Mouse (Mus musculus) ovary, postnatal 10 days (tissue): ENCODE results near the gene H3f3b.

Source experiments
- DNase-seq: peaks from one replicate; pipeline ENCODE4 v3.0.0; 2022; ENCODE audit warnings: low spot score

Gene H3f3b

DNA sequence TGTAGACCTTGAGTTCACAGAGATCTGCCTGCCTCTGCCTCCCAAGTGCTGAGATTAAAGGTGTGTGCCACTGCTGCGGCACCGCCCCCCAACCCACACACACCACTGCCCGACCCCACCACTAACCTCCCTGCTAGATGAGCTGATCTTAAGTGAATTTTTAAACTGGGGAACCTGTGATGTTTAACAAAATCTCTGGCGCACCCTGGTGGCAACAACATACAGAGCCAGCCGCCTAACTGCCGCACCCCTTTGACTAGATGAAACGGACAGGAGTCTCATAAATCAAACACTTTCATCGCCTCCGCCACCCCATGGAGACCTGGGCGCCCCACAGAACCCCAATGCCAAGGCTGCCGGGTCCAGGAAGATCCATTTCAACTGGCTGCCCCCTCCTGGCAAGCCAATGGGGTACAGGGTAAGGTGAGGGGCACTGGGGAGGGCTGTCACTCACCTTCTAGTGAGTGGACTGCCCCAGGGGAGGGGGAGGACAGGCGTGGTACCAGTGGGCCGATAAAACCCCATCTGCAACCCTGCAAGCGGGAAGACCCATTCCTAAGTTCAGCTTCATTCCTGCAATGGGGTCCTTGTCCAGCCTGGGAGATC lies 28.1 kb downstream of the H3f3b start:
- peak; percentile 46 for DNase-seq

- no peak for DNase-seq
These were observed 28.7 kb downstream of the H3f3b start for GRCm38 (mm10) chr11:115999027-115999426.

DNA sequence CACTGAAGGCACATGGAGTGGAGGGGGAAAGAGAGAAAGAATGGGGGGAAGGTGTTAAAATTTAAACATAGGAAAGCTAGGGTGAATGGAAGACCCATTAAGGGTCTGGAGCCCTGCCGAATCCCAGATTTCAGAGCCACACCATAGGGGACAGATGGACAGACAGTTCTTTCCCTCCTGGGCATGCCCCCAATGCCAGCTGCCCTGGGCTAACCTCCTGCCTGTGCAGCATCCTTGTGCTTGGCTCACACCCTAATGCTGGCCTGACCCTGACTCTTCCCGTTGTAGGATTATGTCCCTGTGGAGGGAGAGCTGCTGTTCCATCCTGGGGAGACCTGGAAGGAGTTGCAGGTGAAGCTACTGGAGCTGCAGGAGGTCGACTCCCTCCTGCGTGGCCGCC lies 30.1 kb downstream of the H3f3b start:
- no peak for DNase-seq

DNA sequence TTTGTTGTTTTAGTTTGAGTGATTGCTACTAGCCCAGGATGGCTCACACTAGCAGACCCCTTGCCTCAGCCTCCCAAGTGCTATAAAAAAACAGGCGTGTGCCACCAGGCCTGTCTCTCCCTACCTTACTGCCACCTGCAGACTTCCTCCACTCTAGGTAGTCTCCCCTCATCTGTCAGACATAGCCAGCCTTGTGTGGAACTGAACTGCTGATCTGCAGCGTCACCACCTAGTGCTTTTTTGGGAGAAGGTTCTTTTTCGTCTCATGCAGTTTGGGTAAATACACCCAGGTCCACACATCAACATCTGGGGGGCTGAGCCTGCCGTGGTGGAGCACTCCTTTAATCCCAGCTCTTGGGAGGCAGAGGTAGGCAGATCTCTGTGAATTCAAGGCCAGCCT lies 30.7 kb downstream of the H3f3b start:
- no peak for DNase-seq

GRCm38 (mm10) chr11:115995256-115995655 lies 32.5 kb downstream of the H3f3b start:
- no peak for DNase-seq

DNA sequence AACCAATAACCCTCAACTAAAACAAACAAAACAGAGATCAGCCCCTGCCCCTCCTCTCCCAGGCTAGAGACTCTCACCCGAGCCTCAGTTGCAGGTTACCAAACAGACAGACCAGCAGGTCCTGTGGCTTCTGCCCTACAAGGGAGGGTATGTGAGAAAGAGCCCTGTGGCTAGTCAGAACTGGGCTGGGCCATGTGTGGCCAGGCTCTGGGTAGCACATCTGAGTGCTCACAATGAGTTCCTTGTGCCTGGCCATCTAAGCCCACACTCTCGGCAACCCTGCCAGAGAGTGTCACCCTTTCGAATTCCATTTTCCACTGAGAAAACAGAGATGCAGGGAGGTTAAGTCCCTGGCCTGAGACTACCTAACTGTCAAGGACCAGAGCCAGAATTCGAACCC lies 35.7 kb downstream of the H3f3b start:
- DNase-seq, result no peak

- DNase-seq, result no peak
These were observed 38.1 kb downstream of the H3f3b start for GRCm38 (mm10) chr11:115989686-115990085.

DNA sequence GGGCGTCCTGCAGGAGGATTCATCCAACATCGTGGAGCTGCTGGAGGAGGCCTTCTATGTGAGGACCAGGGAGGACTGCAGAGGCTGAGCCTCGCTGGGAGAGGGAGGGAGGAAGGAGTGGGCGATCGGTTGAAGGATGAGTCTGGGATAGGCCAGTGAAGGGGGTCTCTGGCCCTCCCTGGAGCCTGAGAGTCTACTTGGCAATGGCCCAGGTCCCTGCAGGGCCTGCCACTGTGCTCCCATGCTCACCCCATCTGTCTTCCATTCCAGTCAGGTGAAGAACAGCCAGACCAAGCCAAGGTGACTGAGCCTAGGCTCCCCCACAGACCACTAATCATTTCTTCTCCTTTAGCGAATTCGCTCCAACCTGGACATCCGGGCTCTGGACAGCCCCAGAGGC lies 44.5 kb downstream of the H3f3b start:
- no peak for DNase-seq

GRCm38 (mm10) chr11:115982472-115982871 lies 45.3 kb downstream of the H3f3b start:
- DNase-seq, result no peak

GRCm38 (mm10) chr11:115975544-115975943 lies 52.2 kb downstream of the H3f3b start:
- no peak for DNase-seq

DNA sequence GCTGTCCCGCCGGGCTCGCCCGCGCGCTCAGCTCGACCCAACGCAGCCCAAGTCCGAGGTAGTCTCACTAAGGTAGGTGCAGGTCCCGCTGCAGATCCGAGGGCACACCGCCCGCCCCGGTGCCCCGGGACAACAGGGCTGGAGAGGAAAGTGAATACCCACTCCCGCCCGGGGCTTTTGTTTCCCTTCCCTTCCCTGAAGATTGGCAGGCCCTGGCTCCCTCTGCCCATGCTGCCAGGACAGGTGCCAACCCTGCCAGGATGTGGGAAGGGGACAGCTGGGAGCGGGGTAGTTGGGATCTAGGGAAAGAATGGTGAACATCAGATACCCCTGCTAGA lies 52.7 kb downstream of the H3f3b start:
- no peak for DNase-seq

GRCm38 (mm10) chr11:115974309-115975082 lies 53.3 kb downstream of the H3f3b start, which contains the start of gene Itgb4:
Gene Itgb4, plus strand, starts transcription at chr11:115974709.
- DNase-seq, result no peak
